ENCODE assay signal across 9 mouse cellular contexts in the genomic region with DNA sequence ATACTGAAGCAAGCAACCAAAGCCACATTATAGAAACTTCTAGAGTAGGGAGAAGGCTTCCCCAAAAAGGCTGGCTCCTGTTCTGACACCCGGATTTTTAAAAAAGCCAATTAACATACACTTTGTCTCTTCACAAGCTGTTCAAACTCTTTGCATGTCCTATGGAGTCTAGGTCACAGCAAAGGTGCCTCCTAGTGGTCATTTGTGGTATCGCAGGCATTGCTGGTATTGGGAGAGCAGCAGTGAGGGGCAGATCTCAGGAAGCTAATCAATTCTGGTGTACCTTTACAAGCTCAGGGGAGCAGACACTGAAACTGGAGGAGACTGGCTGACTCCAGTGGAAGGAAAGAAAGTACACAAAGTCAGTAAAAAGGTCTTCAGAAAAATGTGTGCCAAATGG. TPM values are rescaled to one million over a fixed set of nuclear protein-coding genes. Genes with fewer than 3 reads are reported as not detected.
DNase-seq lines count a peak whose midpoint lies in the region; ATAC-seq and TF ChIP-seq lines count a peak whose summit lies in the region.
"Had no signal": no experiment of that assay in that cellular context is flagged by ENCODE, and none has a peak within 500 bp of the region (broad histone marks: within the 10 kb centered on the region; RNA-seq: fewer than 3 reads in every experiment).

No protein-coding gene starts in this region.

- H3K9me3 ChIP-seq in forebrain, embryonic 16.5 days (ENCODE audit: control insufficient read depth, low read length): no peaks in the 10 kb centered on the region
- H3K9me3 ChIP-seq in hindbrain, embryonic 10.5 days: no peaks in the 10 kb centered on the region
- H3K9me3 ChIP-seq in lung, embryonic 16.5 days (ENCODE audit: control insufficient read depth, low read length): no peaks in the 10 kb centered on the region
- H3K9me3 ChIP-seq: limb, embryonic 15.5 days had no signal

- no peaks in the 10 kb centered on the region for H3K27me3 ChIP-seq in forebrain, embryonic 16.5 days (replicated peaks; ENCODE audit: control insufficient read depth, insufficient read depth, low read length)
- H3K27me3 ChIP-seq in hindbrain, embryonic 10.5 days (ENCODE audit: insufficient read depth, poor library complexity, severe bottlenecking): no peaks in the 10 kb centered on the region
- no peaks in the 10 kb centered on the region for H3K27me3 ChIP-seq in lung, embryonic 16.5 days (ENCODE audit: control insufficient read depth, insufficient read depth, low read depth, low read length)
- H3K27me3 ChIP-seq: limb, embryonic 15.5 days had no signal

- H3K4me3 ChIP-seq in forebrain, embryonic 16.5 days (replicated peaks; ENCODE audit: low read length): no peak overlapping the region
- no peak overlapping the region for H3K4me3 ChIP-seq in hindbrain, embryonic 10.5 days
- H3K4me3 ChIP-seq in layer of hippocampus, adult 2 months: no peak overlapping the region
- H3K4me3 ChIP-seq in lung, embryonic 16.5 days (ENCODE audit: low read length): no peak overlapping the region
- H3K4me3 ChIP-seq: limb, embryonic 15.5 days had no signal

- DNase-seq in MEL-GATA-1-ER (ENCODE audit: extremely low read depth, low read depth): peak; percentile 36
- DNase-seq in cerebellum, adult 11 months: peak; percentile 76
- peak; percentile 84 for DNase-seq in hindbrain, embryonic 10.5 days (ENCODE audit: low spot score)
- peak; percentile 85 to 97 for DNase-seq in layer of hippocampus, adult 2 months (ENCODE audit: low spot score in 2 of 2)
- DNase-seq in ovary, postnatal 14 days (ENCODE audit: low spot score): peak; percentile 89
- DNase-seq in thymus, postnatal 0 days (ENCODE audit: low spot score): peak; percentile 71

- WGBS in forebrain, embryonic 16.5 days: 0% methylated on average over 2 of the region's 2 CpGs
- WGBS in hindbrain, embryonic 10.5 days: 6% methylated on average over 2 of the region's 2 CpGs
- WGBS in lung, embryonic 16.5 days: 1% methylated on average over 2 of the region's 2 CpGs

- H3K27ac ChIP-seq in forebrain, embryonic 16.5 days (ENCODE audit: low read length): no peak overlapping the region
- no peak overlapping the region for H3K27ac ChIP-seq in hindbrain, embryonic 10.5 days
- no peak overlapping the region for H3K27ac ChIP-seq in layer of hippocampus, adult 2 months
- H3K27ac ChIP-seq in lung, embryonic 16.5 days (ENCODE audit: low read length): no peak overlapping the region
- H3K27ac ChIP-seq: limb, embryonic 15.5 days had no signal

- TF ChIP-seq CTCF in layer of hippocampus, adult 2 months (conservative IDR thresholded peaks at IDR 0.05): peak; percentile 100

- peak; percentile 94 for ATAC-seq in forebrain, embryonic 16.5 days
- peak; percentile 76; the same call in 1 of the 2 replicates for ATAC-seq in lung, embryonic 16.5 days (ENCODE audit: low read depth)

- H3K9ac ChIP-seq in forebrain, embryonic 16.5 days (replicated peaks; ENCODE audit: low read depth, low read length): no peak overlapping the region
- H3K9ac ChIP-seq in lung, embryonic 16.5 days (ENCODE audit: low read length): no peak overlapping the region
- H3K9ac ChIP-seq: limb, embryonic 15.5 days had no signal

- no peak overlapping the region for H3K4me2 ChIP-seq in forebrain, embryonic 16.5 days (ENCODE audit: low read length)
- H3K4me2 ChIP-seq in lung, embryonic 16.5 days (ENCODE audit: low read depth, low read length): no peak overlapping the region
- H3K4me2 ChIP-seq: limb, embryonic 15.5 days had no signal

- H3K36me3 ChIP-seq in forebrain, embryonic 16.5 days (ENCODE audit: control insufficient read depth, insufficient read depth): peaks cover 38% of the 10 kb centered on the region
- H3K36me3 ChIP-seq in hindbrain, embryonic 10.5 days: peaks cover 95% of the 10 kb centered on the region
- peaks cover 30% of the 10 kb centered on the region for H3K36me3 ChIP-seq in lung, embryonic 16.5 days (ENCODE audit: control insufficient read depth, insufficient read depth, low read length)

- H3K4me1 ChIP-seq in forebrain, embryonic 16.5 days (replicated peaks; ENCODE audit: control insufficient read depth, insufficient read depth, low read length): peaks cover 5% of the 10 kb centered on the region
- no peaks in the 10 kb centered on the region for H3K4me1 ChIP-seq in hindbrain, embryonic 10.5 days (replicated peaks)
- no peaks in the 10 kb centered on the region for H3K4me1 ChIP-seq in lung, embryonic 16.5 days (replicated peaks; ENCODE audit: control insufficient read depth, insufficient read depth, low read length)
- H3K4me1 ChIP-seq: limb, embryonic 15.5 days had no signal

RNA-seq across cellular contexts. Expression of gene Gm27027, which starts 6.2 kb away (rescaled TPM):
- not detected in 2 replicates for polyA plus RNA-seq in forebrain, embryonic 16.5 days (2015; fragmentation: Nextera tagmentation; extraction: Ambion mirVana)
- not detected in 2 replicates for polyA plus RNA-seq in hindbrain, embryonic 10.5 days (2016; fragmentation: Nextera tagmentation; extraction: Ambion mirVana)
- not detected for total RNA-seq in layer of hippocampus, adult 2 months (2021)
- not detected in 2 replicates for polyA plus RNA-seq in lung, embryonic 16.5 days (2015; fragmentation: Nextera tagmentation; extraction: Ambion mirVana)
- not detected in 2 replicates for polyA plus RNA-seq in thymus, postnatal 0 days (2015; fragmentation: Nextera tagmentation; extraction: Ambion mirVana)
- polyA plus RNA-seq: limb, embryonic 15.5 days had no signal

RNA-seq across cellular contexts. Expression of gene Alkbh3, which starts 8.3 kb away (rescaled TPM):
- polyA plus RNA-seq in forebrain, embryonic 16.5 days (2015; fragmentation: Nextera tagmentation; extraction: Ambion mirVana): 55.1 and 57.4 TPM in 2 replicates
- polyA plus RNA-seq in hindbrain, embryonic 10.5 days (2016; fragmentation: Nextera tagmentation; extraction: Ambion mirVana): 57.5 and 58.7 TPM in 2 replicates
- 10 to 100 TPM; 22.7 to 28.1 TPM for total RNA-seq in layer of hippocampus, adult 2 months (2021)
- polyA plus RNA-seq in lung, embryonic 16.5 days (2015; fragmentation: Nextera tagmentation; extraction: Ambion mirVana): 63.0 and 70.0 TPM in 2 replicates
- 62.2 and 78.8 TPM in 2 replicates for polyA plus RNA-seq in thymus, postnatal 0 days (2015; fragmentation: Nextera tagmentation; extraction: Ambion mirVana)

RNA-seq across cellular contexts. Expression of gene Gm13889, which starts 45.3 kb away (rescaled TPM):
- polyA plus RNA-seq in forebrain, embryonic 16.5 days (2015; fragmentation: Nextera tagmentation; extraction: Ambion mirVana): 17.7 and 18.2 TPM in 2 replicates
- polyA plus RNA-seq in hindbrain, embryonic 10.5 days (2016; fragmentation: Nextera tagmentation; extraction: Ambion mirVana): 3.0 and 4.0 TPM in 2 replicates
- total RNA-seq in layer of hippocampus, adult 2 months (2021): 10 to 100 TPM; 50.5 to 51.2 TPM
- 23.4 and 26.8 TPM in 2 replicates for polyA plus RNA-seq in lung, embryonic 16.5 days (2015; fragmentation: Nextera tagmentation; extraction: Ambion mirVana)
- polyA plus RNA-seq in thymus, postnatal 0 days (2015; fragmentation: Nextera tagmentation; extraction: Ambion mirVana): 2.7 and 3.3 TPM in 2 replicates

Comparison
In these comparisons a context has a peak if more than half of its experiments do, and no peak if none do; other contexts are left out.
1. DNase-seq: peak in every context shown above with its lines; median percentile 91 in layer of hippocampus, adult 2 months; 89 in ovary, postnatal 14 days; 84 in hindbrain, embryonic 10.5 days; 76 in cerebellum, adult 11 months; 71 in thymus, postnatal 0 days; 36 in MEL-GATA-1-ER.